Mouse (Mus musculus) small intestine, adult 2 months (tissue): ENCODE results near the gene Them7. TPM values are rescaled to one million over a fixed set of nuclear protein-coding genes. Genes with fewer than 3 reads are reported as not detected.
A peak's percentile ranks its signal among the peaks of the same experiment; 100 is the strongest.

ENCODE experiments used
- H3K27ac ChIP-seq: fragments of 200-500 bp; 2 replicates; pipeline ENCODE4 v1.5.1; 2012; ENCODE audit warnings: low read depth, low read length, control low read depth, inconsistent platforms; ENCODE audit not compliant: insufficient read depth
- H3K27me3 ChIP-seq: fragments of 200-500 bp; 2 replicates; pipeline ENCODE4 v1.6.1; 2012; ENCODE audit warnings: mild to moderate bottlenecking, moderate library complexity, low read length, inconsistent platforms; ENCODE audit not compliant: control insufficient read depth, insufficient read depth
- H3K36me3 ChIP-seq: fragments of 200-500 bp; 2 replicates; pipeline ENCODE4 v1.6.1; 2012; ENCODE audit warnings: mild to moderate bottlenecking, low read length, control low read depth, inconsistent platforms; ENCODE audit not compliant: control insufficient read depth, insufficient read depth
- H3K4me1 ChIP-seq: fragments of 200-500 bp; 2 replicates; pipeline ENCODE4 v1.6.1; 2012; ENCODE audit warnings: low read length, inconsistent platforms, mixed read lengths; ENCODE audit not compliant: control insufficient read depth, insufficient read depth, insufficient read length
- H3K4me3 ChIP-seq: fragments of 200-500 bp; 2 replicates; pipeline ENCODE4 v1.5.1; 2012; ENCODE audit warnings: low read depth, mild to moderate bottlenecking, control low read depth, inconsistent platforms, low read length, moderate library complexity
- CTCF ChIP-seq: fragments of 200-500 bp; IDR thresholded peaks from 2 replicates; pipeline ENCODE4 v1.5.1; 2012; ENCODE audit warnings: low read depth, mild to moderate bottlenecking, control low read depth, inconsistent platforms, low read length, moderate library complexity, mixed read lengths; ENCODE audit not compliant: insufficient replicate concordance, insufficient read length; ENCODE audit errors: extremely low read depth
- POLR2A ChIP-seq: fragments of 200-500 bp; IDR thresholded peaks from 2 replicates; pipeline ENCODE4 v1.6.1; 2012; ENCODE audit warnings: low read depth, mild to moderate bottlenecking, control low read depth, inconsistent platforms, low read length, moderate library complexity
- WGBS: fragments of 180-500 bp; shearing (Covaris S2); methylation state at CpG from one replicate; pipeline ENCODE4 v1.1.7; 2018; 5-methylcytosine and 5-hydroxymethylcytosine counted together
- polyA plus RNA-seq: library from polyadenylated mRNA; depleted of rRNA; stranded (reverse); fragments of >200 nt; gene quantifications from 2 replicates; pipeline ENCODE4 v1.2.3, GENCODE M21; 2012; rRNA removed

Gene Them7
- 0.58 TPM in 1 of 2 replicates, not detected in the other for polyA plus RNA-seq

DNA sequence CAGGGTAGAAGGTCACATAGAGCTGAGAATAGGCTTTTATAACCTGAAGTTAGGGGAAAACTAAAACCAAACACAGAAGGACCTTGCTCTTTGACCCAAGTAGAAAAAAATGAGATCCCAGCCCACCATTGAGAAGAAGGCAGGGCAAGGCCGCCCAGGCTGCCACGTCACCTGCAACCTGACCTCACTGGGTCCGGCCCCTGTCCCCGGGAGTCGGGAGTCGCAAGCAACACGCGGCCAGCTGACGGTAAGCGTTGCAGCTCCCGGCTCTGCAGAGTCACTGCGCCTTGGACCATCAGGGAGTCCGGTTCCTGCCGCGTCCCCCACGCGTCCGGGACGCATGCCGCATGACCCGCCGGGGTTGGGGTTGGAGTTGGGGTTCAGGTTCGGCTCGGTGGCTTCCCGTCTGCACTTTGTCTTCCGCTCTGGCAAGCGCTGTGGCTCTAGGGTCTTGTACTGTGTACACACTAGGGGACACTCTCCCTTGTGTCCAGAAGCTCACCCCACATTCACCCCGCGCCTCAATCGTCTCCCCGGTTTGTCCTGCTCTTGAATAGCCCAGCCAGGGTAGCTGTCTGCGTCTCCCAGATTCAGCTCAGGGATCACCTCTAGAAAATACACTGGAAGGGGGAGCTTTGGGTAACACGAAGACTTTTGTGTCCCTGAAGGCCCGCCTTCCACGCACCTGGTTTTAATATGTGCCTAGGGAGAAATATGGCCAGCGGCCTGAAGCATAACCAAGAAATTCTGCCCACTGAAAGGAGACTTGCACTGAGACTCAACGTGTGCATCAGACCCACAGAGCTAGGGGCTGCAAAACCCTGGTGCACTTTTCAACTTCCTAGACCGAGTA lies at the start of gene Them7:
TSS of gene Them7 (plus strand) at position 187 of the 853 bp plus-strand sequence.
- TF ChIP-seq CTCF (no peak), POLR2A (no peak)
- Histone ChIP-seq H3K4me1 (peaks cover 5% of the 10 kb centered on the region; the same call in 1 of the 2 replicates), H3K27ac (no peak within 1 kb of the TSS), H3K27me3 (peaks cover 8% of the 10 kb centered on the region), H3K4me3 (peak within 1 kb of the TSS; percentile 55), H3K36me3 (no peaks in the 10 kb centered on the region)
- 6% methylated on average over 38 of the region's 38 CpGs for WGBS

- no peaks in the 10 kb centered on the region for H3K27me3 ChIP-seq
- WGBS: 91% methylated on average over 12 of the region's 12 CpGs
These were observed 45.2 kb upstream of the Them7 start for GRCm38 (mm10) chr2:105178871-105179270.

GRCm38 (mm10) chr2:105182501-105182900 lies 41.6 kb upstream of the Them7 start:
- Histone ChIP-seq H3K27me3 (no peaks in the 10 kb centered on the region), H3K4me1 (no peaks in the 10 kb centered on the region), H3K27ac (no peak overlapping the region), H3K4me3 (no peak overlapping the region), H3K36me3 (no peaks in the 10 kb centered on the region)
- TF ChIP-seq POLR2A (no peak), CTCF (no peak)
- 32% methylated on average over 6 of the region's 6 CpGs for WGBS

More at GRCm38 (mm10) chr2:105178871-105179270, 45.2 kb upstream of the Them7 start:
- Histone ChIP-seq H3K4me1 (no peaks in the 10 kb centered on the region), H3K27ac (no peak overlapping the region), H3K36me3 (no peaks in the 10 kb centered on the region), H3K4me3 (no peak overlapping the region)
- TF ChIP-seq CTCF (no peak), POLR2A (no peak)

DNA sequence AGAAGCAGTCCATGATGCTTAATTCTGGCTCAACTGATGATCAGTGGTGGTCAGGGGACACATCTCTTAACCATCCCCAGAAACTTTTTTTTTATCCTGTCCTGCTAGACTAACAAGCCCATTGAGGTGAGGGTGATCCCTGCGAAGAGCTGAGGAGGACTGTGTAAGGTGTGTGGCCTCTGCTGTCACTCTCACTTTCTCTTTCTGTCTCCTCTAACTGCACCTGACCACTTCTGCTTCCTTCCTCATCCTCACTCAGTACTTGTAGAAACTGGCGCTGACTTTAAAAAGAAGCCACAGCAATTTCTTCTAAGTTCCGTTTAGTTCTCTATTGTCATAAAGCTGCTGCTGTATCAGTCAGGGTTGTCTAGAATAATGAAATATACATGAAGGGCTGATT lies 39.0 kb upstream of the Them7 start:
- WGBS: 80% methylated on average over 3 of the region's 3 CpGs

DNA sequence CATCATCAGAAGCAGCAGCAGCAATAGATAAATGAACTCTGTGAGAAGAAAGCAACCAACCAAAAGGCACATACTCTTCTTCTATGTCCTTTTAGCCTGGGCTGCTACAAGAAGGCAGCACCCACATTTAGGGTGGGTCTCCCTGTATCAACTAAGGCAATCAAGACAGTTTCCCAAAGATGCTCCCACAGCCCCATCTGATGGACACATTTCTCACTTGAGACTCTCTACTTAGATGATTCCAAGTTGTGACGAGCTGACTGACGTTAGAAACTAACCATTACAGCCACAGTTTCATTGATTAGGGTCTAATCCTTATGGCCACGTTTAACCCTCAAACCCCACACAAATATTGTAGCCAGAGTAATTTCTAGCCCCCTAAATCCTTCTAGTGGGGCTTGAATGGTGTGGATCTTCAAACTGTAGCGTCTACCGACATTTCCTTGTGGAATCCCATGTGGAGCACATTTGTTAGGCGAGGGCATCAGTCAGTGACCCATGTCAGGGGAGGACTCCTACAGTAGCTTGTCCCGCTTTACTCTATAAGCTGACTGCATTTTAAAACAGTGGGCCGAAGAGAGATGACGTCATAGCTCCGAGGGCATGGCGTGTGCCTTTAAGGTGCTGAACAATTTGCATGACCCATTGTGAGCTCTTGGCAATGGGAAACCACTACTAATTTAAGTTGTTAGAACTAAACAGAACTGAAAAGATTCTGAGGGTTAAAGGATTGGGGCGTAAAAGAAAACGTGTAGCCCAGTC lies 38.2 kb upstream of the Them7 start:
- TF ChIP-seq CTCF (no peak), POLR2A (no peak)
- Histone ChIP-seq H3K27me3 (no peaks in the 10 kb centered on the region), H3K4me1 (no peaks in the 10 kb centered on the region), H3K36me3 (no peaks in the 10 kb centered on the region), H3K4me3 (no peak overlapping the region), H3K27ac (no peak overlapping the region)
- WGBS: 77% methylated on average over 13 of the region's 13 CpGs

More for the DNA sequence above, 39.0 kb upstream of the Them7 start:
- Histone ChIP-seq H3K27ac (no peak overlapping the region), H3K36me3 (no peaks in the 10 kb centered on the region), H3K27me3 (no peaks in the 10 kb centered on the region), H3K4me1 (no peaks in the 10 kb centered on the region), H3K4me3 (no peak overlapping the region)
- TF ChIP-seq POLR2A (no peak), CTCF (no peak)

DNA sequence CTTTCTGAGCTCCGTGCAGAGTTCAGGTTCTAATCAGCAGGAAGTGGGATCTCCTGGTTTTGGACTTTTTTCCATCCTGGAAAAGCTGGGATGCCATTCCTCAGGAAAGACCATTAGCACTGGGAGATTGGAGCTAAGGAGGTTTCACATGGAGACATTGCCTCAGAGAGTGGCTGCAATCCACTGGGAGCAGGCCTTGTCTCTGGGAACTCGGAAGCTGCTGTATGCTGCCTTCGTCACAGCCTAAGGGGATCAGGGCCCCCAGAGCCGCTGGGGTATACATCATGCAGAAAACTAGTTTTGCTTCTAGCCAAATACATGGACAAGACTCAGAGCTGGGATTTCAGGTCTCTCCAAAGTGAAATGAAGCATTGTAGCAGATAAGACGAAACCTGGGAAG lies 37.5 kb upstream of the Them7 start:
- H3K4me1 ChIP-seq: no peaks in the 10 kb centered on the region
- WGBS: 83% methylated on average over 5 of the region's 5 CpGs
- H3K36me3 ChIP-seq: no peaks in the 10 kb centered on the region
- no peaks in the 10 kb centered on the region for H3K27me3 ChIP-seq
- no peak for TF ChIP-seq CTCF
- TF ChIP-seq POLR2A: no peak
- H3K27ac ChIP-seq: no peak overlapping the region
- H3K4me3 ChIP-seq: no peak overlapping the region

DNA sequence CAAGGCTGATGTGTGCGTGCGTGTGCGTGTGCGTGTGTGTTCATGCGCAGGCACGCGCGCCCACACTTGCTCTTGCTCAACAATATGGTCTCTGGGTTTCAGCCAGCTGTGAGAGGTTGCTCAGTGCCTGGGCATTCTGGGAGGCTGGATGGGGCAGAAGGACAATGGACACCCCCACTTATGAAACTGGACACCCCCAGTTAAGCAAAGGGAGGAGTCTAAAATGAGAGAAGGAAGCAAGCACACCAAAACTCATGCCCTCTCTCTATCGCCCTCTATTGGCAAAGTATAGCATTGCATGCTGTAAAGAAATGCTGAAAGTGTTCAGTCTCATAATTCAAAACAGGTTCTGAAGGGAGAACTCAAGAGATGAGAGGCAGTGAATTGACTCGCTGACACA lies 35.9 kb upstream of the Them7 start:
- Histone ChIP-seq H3K4me3 (no peak overlapping the region), H3K27ac (no peak overlapping the region), H3K36me3 (no peaks in the 10 kb centered on the region), H3K27me3 (no peaks in the 10 kb centered on the region), H3K4me1 (no peaks in the 10 kb centered on the region)
- WGBS: 73% methylated on average over 10 of the region's 10 CpGs
- TF ChIP-seq POLR2A (no peak), CTCF (peak; percentile 23; the same call in 1 of the 2 replicates)
